Mouse (Mus musculus): ENCODE measurements around the gene Sparc. TPM values are rescaled to one million over a fixed set of nuclear protein-coding genes. Genes with fewer than 3 reads are reported as not detected.
A peak's percentile ranks its signal among the peaks of the same experiment; 100 is the strongest.

The Sparc gene
- polyA plus RNA-seq, 1 experiment from 2014 or later, result 1,182 TPM

DNA sequence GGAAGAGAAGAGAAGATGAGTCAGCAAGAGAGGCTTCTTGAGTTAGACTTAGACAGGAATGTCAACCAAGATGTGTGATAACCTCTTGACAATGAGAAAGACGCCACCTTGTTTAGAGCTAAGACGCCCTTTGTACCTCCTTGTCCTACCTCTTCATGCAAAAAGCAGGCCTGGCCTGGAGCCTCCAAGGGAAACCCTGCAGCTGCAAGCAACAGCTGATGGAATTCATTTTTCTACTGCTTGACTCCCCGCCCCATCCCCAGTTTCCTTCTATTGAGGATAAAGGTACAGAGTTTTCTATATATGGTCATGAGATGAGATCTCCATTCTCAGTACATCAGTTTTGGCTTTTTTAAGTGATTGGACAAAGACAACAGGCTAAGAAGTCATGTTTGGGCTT, 13.0 kb downstream of the Sparc start:
- Histone ChIP-seq H3K27ac (ENCODE audit: low read depth, low read length) (no peak overlapping the region), H3K4me3 (ENCODE audit: low read depth, low read length) (no peak overlapping the region), H3K4me1 (ENCODE audit: control insufficient read depth, insufficient read depth, low read length) (peaks cover 26% of the 10 kb centered on the region), H3K4me2 (no peak overlapping the region), H3K9ac (ENCODE audit: low read depth, low read length) (no peak overlapping the region), H3K36me3 (ENCODE audit: control insufficient read depth, insufficient read depth, low read length) (peaks cover 39% of the 10 kb centered on the region), H3K9me3 (replicated peaks; ENCODE audit: control insufficient read depth, low read length) (no peaks in the 10 kb centered on the region), H3K27me3 (ENCODE audit: control insufficient read depth, insufficient read depth, low read length) (no peaks in the 10 kb centered on the region)
- 82% methylated on average over 3 of the region's 3 CpGs for WGBS (ENCODE audit: insufficient replicate concordance)
- ATAC-seq (replicated peaks; ENCODE audit: insufficient number of reproducible peaks, low FRiP score, low TSS enrichment), result no peak

DNA sequence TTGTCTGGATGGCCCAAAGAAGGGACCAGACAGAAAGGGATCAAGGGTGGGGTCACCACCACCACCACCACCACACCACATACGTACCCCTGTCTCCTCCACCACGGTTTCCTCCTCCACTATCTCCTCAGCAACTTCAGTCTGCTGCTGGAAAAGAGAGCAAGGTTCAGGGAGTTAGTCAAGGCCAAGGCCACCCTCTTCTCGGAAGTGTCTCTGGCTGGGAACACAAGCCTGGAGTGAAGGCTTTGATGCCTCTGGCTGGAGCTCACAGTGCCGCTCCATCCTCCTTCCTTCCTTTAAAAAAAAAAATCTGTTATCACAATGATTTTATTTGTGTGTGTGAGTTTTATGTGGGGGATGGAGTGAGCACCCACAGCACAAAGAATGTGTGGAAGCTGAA, 15.8 kb downstream of the Sparc start:
- 79% methylated on average over 4 of the region's 4 CpGs for WGBS (ENCODE audit: insufficient replicate concordance)
- H3K27me3 ChIP-seq (ENCODE audit: control insufficient read depth, insufficient read depth, low read length), result no peaks in the 10 kb centered on the region
- no peak overlapping the region for H3K27ac ChIP-seq (ENCODE audit: low read depth, low read length)
- peaks cover 57% of the 10 kb centered on the region for H3K36me3 ChIP-seq (ENCODE audit: control insufficient read depth, insufficient read depth, low read length)
- H3K9ac ChIP-seq (ENCODE audit: low read depth, low read length), result no peak overlapping the region
- peaks cover 10% of the 10 kb centered on the region; the same call in 1 of the 2 replicates for H3K4me1 ChIP-seq (ENCODE audit: control insufficient read depth, insufficient read depth, low read length)
- no peaks in the 10 kb centered on the region for H3K9me3 ChIP-seq (replicated peaks; ENCODE audit: control insufficient read depth, low read length)
- H3K4me3 ChIP-seq (ENCODE audit: low read depth, low read length), result no peak overlapping the region
- ATAC-seq (replicated peaks; ENCODE audit: insufficient number of reproducible peaks, low FRiP score, low TSS enrichment), result no peak
- no peak overlapping the region for H3K4me2 ChIP-seq

DNA sequence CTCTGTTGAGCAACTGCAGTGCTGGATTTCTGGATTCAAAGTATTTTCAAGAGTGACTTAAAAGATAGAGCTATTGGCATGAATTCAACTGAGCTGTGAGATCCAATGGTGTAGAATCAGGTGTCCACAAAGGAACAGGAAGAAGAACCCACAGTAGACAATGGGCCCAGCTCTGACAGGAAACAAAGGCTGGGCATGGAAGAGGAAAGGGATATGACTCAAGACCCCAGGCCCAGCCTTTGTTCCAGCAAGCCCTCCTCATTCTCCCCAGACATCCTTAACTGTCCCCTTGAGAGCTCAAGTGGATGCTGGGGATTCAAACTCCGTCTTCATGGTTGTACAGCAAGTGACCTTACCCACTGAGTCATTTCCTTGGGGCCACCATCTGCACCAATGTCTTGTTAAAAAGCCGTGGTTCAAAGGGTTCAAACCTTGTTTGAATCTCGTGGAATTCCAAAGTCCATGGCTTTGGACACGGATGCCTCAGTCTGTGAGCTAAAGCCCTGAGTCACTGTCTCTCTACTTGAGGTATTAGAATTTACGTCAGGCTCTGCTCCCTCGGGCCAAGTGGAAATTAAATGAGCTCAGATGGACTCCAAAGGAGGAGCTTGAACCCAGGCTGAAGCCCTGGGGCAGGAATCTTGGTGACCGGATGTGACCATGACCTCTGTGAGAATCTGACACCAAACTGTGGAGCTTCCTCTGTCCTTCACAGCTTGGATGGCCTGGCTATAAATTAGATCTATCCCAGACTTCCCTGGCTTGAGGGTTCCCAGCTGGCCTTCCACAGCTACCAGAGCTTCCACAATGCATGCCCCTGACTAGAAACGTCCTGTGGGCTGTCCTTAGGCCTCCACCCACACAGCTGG, 17.1 kb downstream of the Sparc start:
- Histone ChIP-seq H3K4me1 (ENCODE audit: control insufficient read depth, insufficient read depth, low read length) (0 out of 2 replicates have a peak, but pooled peaks cover 4% of the 10 kb centered on the region), H3K4me3 (ENCODE audit: low read depth, low read length) (no peak overlapping the region), H3K27me3 (ENCODE audit: control insufficient read depth, insufficient read depth, low read length) (no peaks in the 10 kb centered on the region), H3K36me3 (ENCODE audit: control insufficient read depth, insufficient read depth, low read length) (peaks cover 64% of the 10 kb centered on the region), H3K4me2 (no peak overlapping the region), H3K9ac (ENCODE audit: low read depth, low read length) (no peak overlapping the region), H3K9me3 (replicated peaks; ENCODE audit: control insufficient read depth, low read length) (no peaks in the 10 kb centered on the region), H3K27ac (ENCODE audit: low read depth, low read length) (peak overlapping the region; percentile 66)
- no peak for ATAC-seq (replicated peaks; ENCODE audit: insufficient number of reproducible peaks, low FRiP score, low TSS enrichment)
- 72% methylated on average over 8 of the region's 8 CpGs for WGBS (ENCODE audit: insufficient replicate concordance)

DNA sequence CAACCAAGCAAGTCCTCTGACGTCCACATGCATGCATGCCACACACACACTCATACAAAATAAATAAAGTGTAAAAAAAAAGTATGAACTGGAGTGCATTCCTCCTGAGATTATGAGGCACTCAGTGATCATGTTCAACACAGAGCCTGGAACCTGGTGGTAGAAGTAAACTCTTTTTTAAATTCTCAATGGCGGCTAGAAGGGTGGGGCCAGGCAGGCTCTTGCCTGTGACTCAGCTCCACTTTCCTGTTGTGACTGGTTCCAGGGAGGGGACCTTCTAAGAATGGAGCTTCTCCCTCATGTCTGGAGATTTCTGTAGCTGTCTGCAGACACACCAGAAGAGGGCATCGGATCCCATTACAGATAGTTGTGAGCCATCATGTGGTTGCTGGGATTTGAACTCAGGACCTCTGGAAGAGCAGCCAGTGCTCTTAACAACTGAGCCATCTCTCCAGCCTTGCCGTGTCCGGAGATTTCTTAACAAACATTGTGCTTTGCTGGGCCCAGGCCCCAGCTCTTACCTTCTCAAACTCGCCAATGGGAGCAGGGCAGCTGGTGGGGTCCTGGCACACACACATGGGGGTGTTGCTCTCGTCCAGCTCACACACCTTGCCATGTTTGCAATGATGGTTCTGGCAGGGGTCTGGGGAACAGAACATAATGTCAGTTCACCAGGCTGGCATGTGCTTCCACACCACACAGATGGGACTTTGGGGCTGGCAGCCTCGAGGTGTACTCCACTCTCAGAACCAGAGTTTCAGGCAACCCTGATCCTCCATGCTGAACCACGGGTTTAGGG, 18.1 kb downstream of the Sparc start:
- H3K9me3 ChIP-seq (replicated peaks; ENCODE audit: control insufficient read depth, low read length), result no peaks in the 10 kb centered on the region
- no peak overlapping the region for H3K4me3 ChIP-seq (ENCODE audit: low read depth, low read length)
- no peak for ATAC-seq (replicated peaks; ENCODE audit: insufficient number of reproducible peaks, low FRiP score, low TSS enrichment)
- no peak overlapping the region for H3K4me2 ChIP-seq
- peaks cover 69% of the 10 kb centered on the region for H3K36me3 ChIP-seq (ENCODE audit: control insufficient read depth, insufficient read depth, low read length)
- WGBS (ENCODE audit: insufficient replicate concordance), result 77% methylated on average over 9 of the region's 9 CpGs
- no peak overlapping the region for H3K9ac ChIP-seq (ENCODE audit: low read depth, low read length)
- H3K27ac ChIP-seq (ENCODE audit: low read depth, low read length), result peak overlapping the region; percentile 66
- H3K4me1 ChIP-seq (ENCODE audit: control insufficient read depth, insufficient read depth, low read length), result no peaks in the 10 kb centered on the region
- H3K27me3 ChIP-seq (ENCODE audit: control insufficient read depth, insufficient read depth, low read length), result no peaks in the 10 kb centered on the region

DNA sequence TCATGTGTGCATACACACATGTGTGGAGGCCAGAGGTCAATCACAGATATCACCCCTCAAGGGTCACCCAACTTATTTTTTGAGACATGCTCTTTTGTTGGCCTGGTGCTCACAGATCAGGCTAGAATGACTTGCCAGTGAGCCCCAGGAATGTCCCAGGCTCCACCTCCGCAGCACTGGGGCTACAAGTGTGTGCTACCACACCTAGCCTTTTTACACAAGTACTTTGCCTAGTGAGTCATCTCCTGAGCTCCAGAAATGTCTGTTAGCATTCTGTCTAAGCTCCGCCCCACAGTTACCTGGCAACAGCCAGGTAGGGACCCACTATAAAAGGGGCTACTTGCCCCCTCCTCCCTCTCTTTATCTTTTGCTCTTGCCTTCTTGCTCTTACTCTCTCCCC, 22.1 kb downstream of the Sparc start:
- Histone ChIP-seq H3K27ac (ENCODE audit: low read depth, low read length) (no peak overlapping the region), H3K9me3 (replicated peaks; ENCODE audit: control insufficient read depth, low read length) (no peaks in the 10 kb centered on the region), H3K27me3 (ENCODE audit: control insufficient read depth, insufficient read depth, low read length) (no peaks in the 10 kb centered on the region), H3K4me1 (ENCODE audit: control insufficient read depth, insufficient read depth, low read length) (no peaks in the 10 kb centered on the region), H3K4me3 (ENCODE audit: low read depth, low read length) (no peak overlapping the region), H3K36me3 (ENCODE audit: control insufficient read depth, insufficient read depth, low read length) (peaks cover 74% of the 10 kb centered on the region), H3K9ac (ENCODE audit: low read depth, low read length) (no peak overlapping the region), H3K4me2 (no peak overlapping the region)
- ATAC-seq (replicated peaks; ENCODE audit: insufficient number of reproducible peaks, low FRiP score, low TSS enrichment), result no peak
- 93% methylated on average over 2 of the region's 2 CpGs for WGBS (ENCODE audit: insufficient replicate concordance)

DNA sequence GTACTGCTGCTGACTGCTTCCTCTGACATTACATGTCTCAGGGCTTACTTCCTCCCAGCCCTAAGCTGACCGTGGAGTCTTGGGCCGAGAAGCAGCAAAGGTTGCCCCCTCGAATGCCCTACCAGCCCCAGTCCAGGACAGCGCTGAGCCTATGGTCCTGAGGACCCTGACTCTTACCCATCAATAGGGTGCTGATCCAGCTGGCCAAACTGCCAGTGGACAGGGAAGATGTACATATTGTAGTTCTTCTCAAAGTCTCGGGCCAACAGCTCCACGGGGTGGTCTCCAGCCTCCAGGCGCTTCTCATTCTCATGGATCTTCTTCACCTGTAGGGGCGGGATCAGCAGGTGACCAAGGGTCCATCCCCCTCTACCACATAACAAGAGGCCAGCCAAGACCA, 24.6 kb downstream of the Sparc start:
- Histone ChIP-seq H3K9ac (ENCODE audit: low read depth, low read length) (no peak overlapping the region), H3K4me3 (ENCODE audit: low read depth, low read length) (no peak overlapping the region), H3K4me1 (ENCODE audit: control insufficient read depth, insufficient read depth, low read length) (no peaks in the 10 kb centered on the region), H3K4me2 (no peak overlapping the region), H3K27ac (ENCODE audit: low read depth, low read length) (no peak overlapping the region), H3K27me3 (ENCODE audit: control insufficient read depth, insufficient read depth, low read length) (no peaks in the 10 kb centered on the region), H3K9me3 (replicated peaks; ENCODE audit: control insufficient read depth, low read length) (no peaks in the 10 kb centered on the region), H3K36me3 (ENCODE audit: control insufficient read depth, insufficient read depth, low read length) (peaks cover 62% of the 10 kb centered on the region)
- no peak for ATAC-seq (replicated peaks; ENCODE audit: insufficient number of reproducible peaks, low FRiP score, low TSS enrichment)
- WGBS (ENCODE audit: insufficient replicate concordance), result 84% methylated on average over 8 of the region's 8 CpGs

DNA sequence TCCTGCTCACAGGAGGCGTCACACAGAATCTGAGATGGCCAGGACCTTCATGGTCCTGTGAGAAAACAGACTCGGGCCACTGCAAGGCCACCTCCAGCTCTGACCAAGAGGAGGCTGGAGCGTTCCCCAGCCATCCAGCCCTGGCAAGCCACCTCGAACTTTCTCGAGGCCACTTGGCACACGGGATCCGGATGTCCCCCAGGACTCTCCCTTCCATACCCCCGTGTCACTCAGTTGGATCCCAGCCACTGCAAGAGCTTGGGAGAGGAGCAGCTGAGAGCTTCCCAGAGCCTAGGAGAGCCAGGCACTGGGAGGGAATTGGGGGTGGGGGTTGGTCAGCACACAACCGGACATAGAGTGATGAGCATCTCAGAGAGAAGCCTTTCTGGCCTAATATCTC, 25.5 kb downstream of the Sparc start:
- 77% methylated on average over 9 of the region's 9 CpGs for WGBS (ENCODE audit: insufficient replicate concordance)
- peaks cover 54% of the 10 kb centered on the region for H3K36me3 ChIP-seq (ENCODE audit: control insufficient read depth, insufficient read depth, low read length)
- no peak for ATAC-seq (replicated peaks; ENCODE audit: insufficient number of reproducible peaks, low FRiP score, low TSS enrichment)
- H3K27ac ChIP-seq (ENCODE audit: low read depth, low read length), result no peak overlapping the region
- no peak overlapping the region for H3K9ac ChIP-seq (ENCODE audit: low read depth, low read length)
- no peak overlapping the region for H3K4me3 ChIP-seq (ENCODE audit: low read depth, low read length)
- H3K4me2 ChIP-seq, result no peak overlapping the region
- H3K4me1 ChIP-seq (ENCODE audit: control insufficient read depth, insufficient read depth, low read length), result 0 out of 2 replicates have a peak, but pooled peaks cover under 1% of the 10 kb centered on the region
- no peaks in the 10 kb centered on the region for H3K9me3 ChIP-seq (replicated peaks; ENCODE audit: control insufficient read depth, low read length)
- H3K27me3 ChIP-seq (ENCODE audit: control insufficient read depth, insufficient read depth, low read length), result no peaks in the 10 kb centered on the region

DNA sequence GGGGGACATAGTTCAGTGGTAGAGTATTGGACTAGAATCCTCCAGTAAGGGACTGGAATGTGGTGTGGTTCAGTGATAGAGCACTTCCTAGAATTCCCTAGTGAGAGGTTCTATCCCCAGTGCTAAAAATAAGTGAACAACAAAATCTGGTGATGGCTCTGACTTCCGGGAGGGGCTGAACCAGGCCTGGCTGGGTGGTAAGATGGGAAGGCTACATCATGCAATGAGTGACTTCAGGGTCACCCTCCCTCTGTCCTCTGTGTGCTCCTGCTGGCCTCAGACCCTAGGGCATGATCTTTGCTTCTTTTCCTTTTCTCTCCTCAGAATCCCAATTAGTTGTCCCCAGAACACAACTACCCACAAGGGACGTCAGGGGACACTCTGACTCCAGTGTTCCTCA, 25.9 kb downstream of the Sparc start:
- ATAC-seq (replicated peaks; ENCODE audit: insufficient number of reproducible peaks, low FRiP score, low TSS enrichment), result no peak
- Histone ChIP-seq H3K4me3 (ENCODE audit: low read depth, low read length) (no peak overlapping the region), H3K36me3 (ENCODE audit: control insufficient read depth, insufficient read depth, low read length) (peaks cover 50% of the 10 kb centered on the region), H3K27me3 (ENCODE audit: control insufficient read depth, insufficient read depth, low read length) (no peaks in the 10 kb centered on the region), H3K4me1 (ENCODE audit: control insufficient read depth, insufficient read depth, low read length) (0 out of 2 replicates have a peak, but pooled peaks cover 2% of the 10 kb centered on the region), H3K4me2 (no peak overlapping the region), H3K9ac (ENCODE audit: low read depth, low read length) (no peak overlapping the region), H3K9me3 (replicated peaks; ENCODE audit: control insufficient read depth, low read length) (no peaks in the 10 kb centered on the region), H3K27ac (ENCODE audit: low read depth, low read length) (no peak overlapping the region)
- 66% methylated on average over 2 of the region's 2 CpGs for WGBS (ENCODE audit: insufficient replicate concordance)
